Mouse (Mus musculus): Measurements from ENCODE around the gene Pde4b.

- TF ChIP-seq CTCF (IDR thresholded peaks at IDR 0.05; ENCODE audit: low read depth, low read length) = no peak
- TF ChIP-seq POLR2A (IDR thresholded peaks at IDR 0.05; ENCODE audit: borderline replicate concordance, low read depth, low read length) = no peak
Observed at GRCm38 (mm10) chr4:102589537-102590031, 502.2 kb downstream of the Pde4b start.

All from bone marrow macrophage, adult 2 months (primary cell).